Mouse (Mus musculus) megakaryocyte progenitor cell, adult 5-6 weeks (primary cell): ENCODE measurements around the gene Gm37240. TPM values are rescaled to one million over a fixed set of nuclear protein-coding genes. Genes with fewer than 3 reads are reported as not detected.

Experiments used
- ATAC-seq: replicated peaks from 2 replicates; pipeline ENCODE4 v1.8.0; 2016; ENCODE audit warnings: mild to moderate bottlenecking, moderate TSS enrichment, inconsistent platforms; ENCODE audit not compliant: poor library complexity
- total RNA-seq, 2 experiments: library from RNA; stranded (forward) in 1 of 2; stranded (reverse) in 1 of 2; fragments of 157-497, 149-512 nt in 1 of 2; fragments of 200-1000 nt in 1 of 2; gene quantifications; 2 replicates each; pipeline versions ENCODE4 v1.2.3 to v1.2.4; 2015 to 2017

Gm37240 gene
- total RNA-seq, 2 experiments from 2014 or later: not detected

DNA sequence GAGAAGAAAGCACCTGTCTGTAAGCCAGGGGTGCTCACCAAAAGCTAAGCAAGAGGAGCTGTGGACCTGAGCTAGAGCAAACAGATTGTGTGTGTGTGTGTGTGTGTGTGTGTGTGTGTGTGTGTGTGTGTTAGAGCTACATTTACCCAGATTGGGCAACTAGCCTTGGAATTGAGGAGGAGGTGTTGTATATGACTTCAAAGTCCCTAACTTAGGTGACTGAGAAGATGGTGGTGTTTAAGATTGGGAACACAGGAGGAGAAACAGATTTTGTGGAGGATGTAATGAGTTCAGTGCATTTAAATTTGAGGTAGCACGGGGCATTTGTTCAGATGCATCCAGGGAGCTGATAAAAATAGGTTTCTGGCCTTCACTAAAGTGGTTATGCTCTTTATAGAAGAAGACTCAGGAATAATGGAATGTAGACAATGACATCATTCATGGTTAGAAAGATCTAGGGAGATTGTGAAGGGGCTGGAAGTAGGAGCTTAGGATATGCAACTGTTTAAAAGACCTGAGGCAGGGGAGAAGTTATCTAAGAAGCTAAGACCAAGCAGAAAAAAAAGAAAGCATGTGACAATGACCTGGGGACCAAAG lies 365.9 kb downstream of the Gm37240 start:
- no peak for ATAC-seq

DNA sequence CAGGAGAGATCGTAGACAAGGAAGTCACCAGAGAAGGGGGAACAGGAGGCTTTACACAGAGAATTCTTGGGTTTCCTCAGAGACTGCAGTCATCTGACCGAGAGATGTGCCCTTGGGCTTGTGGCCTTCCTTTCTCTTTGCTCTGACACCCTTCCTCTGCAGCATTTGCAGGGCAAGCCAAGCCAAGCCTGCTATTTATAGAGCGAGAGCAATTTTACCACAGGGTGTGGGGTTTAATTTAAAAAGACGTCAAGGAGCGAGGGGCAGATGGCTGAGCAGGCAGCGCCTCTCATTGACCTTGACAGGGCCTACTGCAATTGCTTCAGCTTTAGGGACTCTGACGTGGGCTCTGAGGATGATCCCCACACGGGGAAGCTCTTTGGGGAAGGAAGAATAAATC lies 368.6 kb downstream of the Gm37240 start:
- ATAC-seq: no peak

DNA sequence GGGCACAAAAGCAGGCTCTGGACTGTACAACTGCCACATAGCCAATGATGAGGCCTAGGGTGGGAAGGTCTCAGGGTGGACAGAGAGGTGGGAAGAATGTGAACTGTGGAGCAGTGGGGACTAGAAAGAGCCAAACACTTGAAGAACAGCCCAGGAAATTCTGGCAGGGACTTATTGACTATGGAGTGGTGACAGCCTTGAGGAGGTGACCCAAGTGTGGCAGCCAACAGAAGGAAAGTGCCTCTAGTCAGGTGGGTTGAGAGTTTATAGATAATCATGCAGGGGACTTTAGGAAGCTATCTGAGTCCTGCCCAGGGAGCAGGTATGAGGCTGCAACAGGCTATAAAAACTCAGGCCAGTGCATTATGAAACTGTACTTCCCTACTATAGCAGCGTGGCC lies 369.2 kb downstream of the Gm37240 start:
- no peak for ATAC-seq

- ATAC-seq: no peak
These were observed 370.4 kb downstream of the Gm37240 start for GRCm38 (mm10) chr3:85516739-85517396.

DNA sequence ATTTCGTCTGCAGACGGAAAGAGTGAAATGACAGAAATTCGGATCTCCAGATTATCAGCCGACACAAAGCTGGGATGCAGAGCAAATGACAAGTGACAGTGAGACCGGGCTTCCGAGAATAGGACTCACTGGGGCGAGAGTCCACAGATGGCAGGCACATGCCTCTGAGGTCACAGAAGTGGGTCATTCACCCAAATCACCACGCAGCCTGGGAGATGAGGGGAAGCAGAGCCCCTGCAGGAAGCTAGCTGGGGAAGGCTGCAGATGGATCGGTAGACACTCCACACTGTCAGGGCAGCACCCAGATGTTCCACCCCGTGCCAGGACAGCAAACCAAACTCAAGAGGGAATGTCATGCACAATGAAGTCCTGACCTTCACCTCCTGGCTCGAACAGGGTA lies 372.6 kb downstream of the Gm37240 start:
- ATAC-seq: no peak

- no peak for ATAC-seq
These were observed 378.5 kb downstream of the Gm37240 start for GRCm38 (mm10) chr3:85508717-85509279.

DNA sequence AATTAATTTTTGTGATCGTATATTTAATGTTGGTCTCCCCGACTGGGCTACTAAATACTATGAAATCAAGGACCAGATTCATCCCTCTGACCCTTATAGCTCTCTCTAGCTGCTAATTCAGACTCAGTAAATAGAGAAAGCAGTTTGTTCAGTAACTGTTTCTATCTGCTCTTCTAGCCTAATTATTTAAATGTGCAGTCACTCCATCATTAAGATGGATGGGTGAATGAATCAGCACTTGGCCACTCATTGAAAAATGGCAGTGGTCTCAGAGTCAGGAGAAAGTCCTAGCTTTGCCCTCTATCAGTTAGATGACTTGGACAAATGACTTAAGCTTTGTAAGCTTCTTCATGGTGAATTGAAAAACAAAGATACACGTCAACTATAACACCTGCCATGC lies 387.2 kb downstream of the Gm37240 start:
- ATAC-seq: no peak

DNA sequence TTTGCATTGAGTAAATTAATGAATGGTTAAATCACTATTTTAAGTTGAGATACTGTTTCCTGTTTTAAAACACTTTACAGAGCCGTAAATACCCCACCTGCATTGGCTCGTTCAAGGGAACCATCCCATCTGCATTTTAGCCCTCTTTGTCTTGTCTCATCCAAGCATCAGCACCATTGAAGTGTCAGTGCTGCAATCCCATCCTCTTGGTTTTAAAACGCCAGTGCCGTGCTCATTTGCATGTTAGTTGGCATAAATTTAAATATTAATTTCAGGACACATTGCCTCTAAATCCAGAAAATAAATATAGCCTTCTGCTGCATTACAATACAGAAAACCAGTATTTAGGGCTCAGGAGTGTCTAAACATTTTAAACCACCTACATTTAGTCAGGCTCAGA lies 391.2 kb downstream of the Gm37240 start:
- ATAC-seq: no peak

DNA sequence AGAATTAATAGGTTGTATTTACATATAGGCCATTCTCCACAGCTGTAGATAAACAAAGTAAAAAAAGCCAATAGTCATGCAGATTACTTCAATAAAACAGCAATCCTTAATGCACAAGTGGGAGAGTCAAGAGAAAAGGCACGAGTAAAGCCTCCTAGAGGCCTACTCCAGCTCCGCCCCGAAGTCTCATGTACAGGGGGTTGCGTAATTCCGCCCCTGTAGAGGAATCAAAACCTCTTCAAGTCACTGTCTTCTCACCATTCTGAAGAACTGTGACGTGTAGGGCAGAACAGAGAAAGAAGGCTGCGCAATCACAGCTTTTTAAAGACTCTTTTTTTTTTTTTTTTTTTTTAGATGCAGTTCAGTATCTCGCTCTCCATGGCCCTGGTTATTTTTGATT lies 393.5 kb downstream of the Gm37240 start:
- ATAC-seq: no peak

DNA sequence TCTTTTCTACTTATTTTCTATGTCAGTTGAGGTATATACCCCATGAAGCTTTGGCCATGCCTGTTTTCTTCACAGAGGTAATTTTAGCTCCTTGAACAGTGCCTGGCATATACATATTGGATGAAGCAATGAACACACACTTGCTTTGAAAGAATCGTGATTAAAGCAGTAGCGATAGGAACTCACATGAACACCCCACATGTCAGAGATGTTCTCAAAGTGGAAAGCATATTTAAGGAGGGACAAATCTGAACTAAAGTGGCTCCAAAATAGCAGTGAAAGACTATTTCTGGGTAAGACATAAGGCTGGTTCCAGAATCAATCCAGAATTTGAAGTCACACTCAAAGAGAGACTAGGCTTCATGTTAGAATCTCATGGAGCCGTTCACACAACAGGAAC lies 397.1 kb downstream of the Gm37240 start:
- no peak for ATAC-seq

- ATAC-seq: no peak
These were observed 399.9 kb downstream of the Gm37240 start for GRCm38 (mm10) chr3:85487379-85487778.

GRCm38 (mm10) chr3:85485536-85486190 lies 401.7 kb downstream of the Gm37240 start:
- ATAC-seq: no peak

DNA sequence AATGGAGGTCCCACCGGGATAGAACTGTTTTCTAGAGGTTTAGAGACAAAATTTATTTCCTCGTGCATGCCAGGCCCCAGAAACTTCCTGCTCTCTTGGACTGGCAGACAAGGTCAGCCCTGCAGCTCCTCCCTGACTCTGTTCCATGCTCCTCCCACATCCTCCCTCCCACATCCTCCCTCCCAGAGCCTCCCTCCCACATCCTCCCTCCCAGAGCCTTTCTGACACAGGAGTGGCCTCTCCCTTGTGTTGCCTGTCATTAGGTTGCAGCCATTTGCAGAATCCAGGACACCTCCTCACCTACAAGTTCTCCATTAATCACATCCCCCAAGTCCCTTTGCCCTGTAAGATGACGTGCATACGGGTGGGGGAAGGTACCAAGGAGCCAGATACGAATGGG lies 404.7 kb downstream of the Gm37240 start:
- ATAC-seq: no peak

- no peak for ATAC-seq
These were observed 406.7 kb downstream of the Gm37240 start for GRCm38 (mm10) chr3:85480638-85481037.

DNA sequence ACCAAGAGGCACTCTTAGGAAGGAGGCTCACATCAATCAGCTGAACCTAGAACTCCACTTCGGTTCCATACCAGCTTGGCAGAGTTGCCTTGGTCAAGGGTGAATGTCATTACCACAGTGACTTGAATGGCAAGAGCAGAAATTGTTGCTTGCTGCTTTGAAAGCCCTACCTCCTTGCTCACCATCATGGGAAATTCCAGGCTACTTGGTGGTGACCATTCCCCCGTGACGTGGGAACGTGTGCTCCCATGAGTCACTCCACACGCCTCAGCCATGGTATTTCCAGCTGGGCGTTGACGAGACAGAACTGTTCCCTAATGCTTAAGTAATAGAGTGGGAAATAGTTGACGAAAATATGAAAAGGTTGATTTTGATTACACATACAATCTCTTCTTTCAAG lies 408.6 kb downstream of the Gm37240 start:
- ATAC-seq: no peak

DNA sequence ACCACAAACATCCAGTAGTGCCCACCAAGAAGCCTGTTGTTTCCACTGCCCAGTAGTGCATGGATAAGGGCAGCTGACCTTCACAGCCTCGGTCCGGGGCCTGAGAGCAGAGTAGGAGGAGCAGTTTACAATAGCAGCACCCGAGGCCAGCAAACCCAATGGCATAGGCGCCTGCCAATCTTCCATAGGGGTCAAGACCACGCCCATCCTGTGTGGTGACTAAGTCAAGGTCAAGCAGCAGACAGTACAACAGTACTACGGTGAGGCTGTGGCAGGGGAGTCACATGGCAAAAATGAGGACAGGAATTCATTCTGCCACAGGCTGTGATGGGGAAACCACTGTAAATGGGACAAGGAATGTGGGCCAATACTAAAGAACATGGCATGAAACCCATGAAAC lies 417.6 kb downstream of the Gm37240 start:
- no peak for ATAC-seq

- ATAC-seq: no peak
These were observed 418.3 kb downstream of the Gm37240 start for GRCm38 (mm10) chr3:85468995-85469394.

DNA sequence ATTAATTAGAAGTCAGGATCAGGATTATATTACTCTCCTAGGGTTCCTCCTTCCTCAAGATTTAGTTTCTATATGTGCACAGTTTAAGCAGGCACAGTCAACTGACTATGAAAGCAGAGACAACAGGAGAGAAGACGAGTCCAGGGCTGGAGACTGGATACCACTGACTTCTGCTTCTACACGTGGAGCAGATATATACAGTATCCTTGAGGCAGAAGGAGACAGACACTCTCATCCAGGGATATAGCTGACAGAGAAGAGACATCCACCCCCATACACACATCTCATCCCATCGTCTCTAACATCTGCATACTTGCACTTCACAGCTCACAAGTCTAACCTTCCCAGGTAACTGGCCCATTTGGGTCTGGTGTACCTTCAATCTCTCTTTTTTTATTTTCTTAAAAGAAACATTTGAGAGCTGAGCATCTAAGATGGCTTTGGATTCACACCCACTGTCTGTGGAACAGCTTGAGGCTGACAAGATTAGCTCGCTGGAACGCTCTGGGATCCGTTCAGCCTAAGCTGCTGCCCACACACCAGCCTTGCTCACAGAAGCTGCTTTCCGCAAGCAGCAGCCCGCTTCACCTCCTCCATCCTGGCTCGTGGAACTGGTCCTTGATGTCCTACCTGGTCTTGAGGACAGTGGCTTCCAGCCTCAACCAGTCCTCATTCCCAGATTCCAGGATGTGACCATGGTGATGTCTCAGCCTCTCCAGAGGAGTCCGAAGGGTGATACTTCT lies 421.9 kb downstream of the Gm37240 start:
- no peak for ATAC-seq

DNA sequence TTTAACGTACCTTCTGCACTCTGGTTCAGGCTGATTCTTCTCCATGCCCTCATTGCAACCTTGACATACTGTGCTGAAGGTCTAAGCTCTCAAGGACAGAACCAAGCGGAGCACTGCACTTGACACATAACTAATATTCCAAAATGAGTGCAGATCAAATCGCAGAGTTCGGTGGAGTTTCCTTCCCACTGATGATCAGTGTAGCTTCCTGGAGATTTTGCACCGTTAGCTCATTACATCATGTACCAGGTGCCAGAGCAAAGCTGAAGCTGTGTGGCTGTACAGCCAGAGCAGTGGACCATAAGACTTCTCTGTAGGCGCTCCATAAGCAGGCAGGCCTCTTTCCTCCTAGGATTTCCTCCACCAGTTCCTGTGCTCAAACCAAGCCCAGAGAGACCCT lies 427.3 kb downstream of the Gm37240 start:
- no peak for ATAC-seq

GRCm38 (mm10) chr3:85456983-85457382 lies 430.3 kb downstream of the Gm37240 start:
- no peak for ATAC-seq

DNA sequence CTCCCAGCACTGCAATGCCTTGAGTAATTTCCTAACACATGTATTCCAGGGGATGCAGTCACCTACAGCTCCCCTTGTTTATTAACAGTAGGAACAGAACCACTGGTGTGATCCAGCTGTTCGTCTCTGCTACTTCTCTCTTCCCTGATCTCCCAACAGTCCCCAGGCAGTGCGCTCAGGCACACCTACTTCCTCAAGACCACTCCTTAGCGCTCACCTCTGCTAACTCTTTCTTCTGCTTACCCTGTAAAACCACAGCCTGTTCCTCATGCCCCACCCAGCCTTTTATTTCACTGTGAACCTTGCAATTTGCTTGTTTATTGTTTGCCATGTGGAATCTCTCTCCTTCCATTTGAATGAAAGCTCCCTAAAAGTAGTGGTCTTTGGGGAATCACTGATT lies 431.9 kb downstream of the Gm37240 start:
- ATAC-seq: no peak
